Mouse (Mus musculus) MEL (cell line): Measurements from ENCODE around the gene Arl15. TPM values are rescaled to one million over a fixed set of nuclear protein-coding genes. Genes with fewer than 3 reads are reported as not detected.

ENCODE experiments used
- DNase-seq: peaks from one replicate; pipeline ENCODE4 v3.0.0; 2011; ENCODE audit warnings: low read depth, low spot score
- H3K27ac ChIP-seq: 2 replicates; pipeline ENCODE4 v1.5.1; 2012; ENCODE audit warnings: low read depth, mild to moderate bottlenecking, control low read depth, low read length, moderate library complexity; ENCODE audit not compliant: control insufficient read depth
- H3K27me3 ChIP-seq, 2 experiments: fragments of 150-350 bp in 1 of 2; sonication (generic) in 1 of 2; 2 replicates each; pipeline ENCODE4 v1.6.1; 2012; ENCODE audit warnings: low read length in 2 of 2, mild to moderate bottlenecking in 2 of 2, improper control_type of control experiment in 1 of 2, moderate library complexity in 1 of 2; ENCODE audit not compliant: insufficient read depth in 2 of 2, control insufficient read depth in 1 of 2
- H3K36me3 ChIP-seq, 2 experiments: 2 replicates each; pipeline ENCODE4 v1.6.1; 2012 to 2014; ENCODE audit warnings: low read length in 2 of 2, improper control_type of control experiment in 1 of 2, inconsistent platforms in 1 of 2, mild to moderate bottlenecking in 1 of 2; ENCODE audit not compliant: insufficient read depth in 2 of 2, control insufficient read depth in 1 of 2
- H3K4me1 ChIP-seq, 2 experiments: fragments of 150-350 bp in 1 of 2; sonication (generic) in 1 of 2; 2 replicates each; pipeline ENCODE4 v1.6.1; 2012; ENCODE audit warnings: low read length in 2 of 2, improper control_type of control experiment in 1 of 2, mild to moderate bottlenecking in 1 of 2; ENCODE audit not compliant: insufficient read depth in 2 of 2, control insufficient read depth in 1 of 2
- H3K4me3 ChIP-seq, 2 experiments: fragments of 150-350 bp in 1 of 2; sonication (generic) in 1 of 2; 2 replicates each; pipeline ENCODE4 v1.5.1; 2012; ENCODE audit warnings: low read depth in 2 of 2, low read length in 2 of 2, mild to moderate bottlenecking in 2 of 2, moderate library complexity in 2 of 2, control low read depth in 1 of 2, improper control_type of control experiment in 1 of 2; ENCODE audit not compliant: control insufficient read depth in 1 of 2, insufficient read depth in 1 of 2
- H3K79me2 ChIP-seq: 2 replicates; pipeline ENCODE4 v1.6.1; 2012; ENCODE audit warnings: mild to moderate bottlenecking, low read length, moderate library complexity; ENCODE audit not compliant: control insufficient read depth, poor library complexity, insufficient read depth
- H3K9ac ChIP-seq: 2 replicates; pipeline ENCODE4 v1.6.1; 2012; ENCODE audit warnings: low read depth, mild to moderate bottlenecking, control low read depth, low read length, moderate library complexity; ENCODE audit not compliant: control insufficient read depth, poor library complexity, severe bottlenecking
- H3K9me3 ChIP-seq: fragments of 150-350 bp; sonication (generic); replicated peaks from 2 replicates; pipeline ENCODE4 v1.6.1; 2012; ENCODE audit warnings: mild to moderate bottlenecking, low read length, improper control_type of control experiment, moderate library complexity; ENCODE audit not compliant: insufficient read depth
- CHD1 ChIP-seq: IDR thresholded peaks from 2 replicates; pipeline ENCODE4 v1.6.1; 2012; ENCODE audit warnings: low read depth, mild to moderate bottlenecking, inconsistent platforms, low read length, improper control_type of control experiment
- CTCF ChIP-seq, 3 experiments: IDR thresholded peaks in 2 of 3; conservative IDR thresholded peaks in 1 of 3; 2 replicates each; pipeline ENCODE4 v1.5.1; 2011 to 2012; ENCODE audit warnings: low read length in 3 of 3, low read depth in 2 of 3, mild to moderate bottlenecking in 2 of 3, improper control_type of control experiment in 1 of 3, inconsistent platforms in 1 of 3, mixed read lengths in 1 of 3, moderate library complexity in 1 of 3; ENCODE audit not compliant: control insufficient read depth in 1 of 3, insufficient read depth in 1 of 3, poor library complexity in 1 of 3, severe bottlenecking in 1 of 3
- E2F4 ChIP-seq: IDR thresholded peaks from 2 replicates; pipeline ENCODE4 v1.6.1; 2011; ENCODE audit warnings: low read depth, low read length, improper control_type of control experiment, borderline replicate concordance
- ETS1 ChIP-seq: IDR thresholded peaks from 2 replicates; pipeline ENCODE4 v1.6.1; 2012; ENCODE audit warnings: low read depth, mild to moderate bottlenecking, inconsistent platforms, low read length, improper control_type of control experiment, moderate library complexity
- JUND ChIP-seq: IDR thresholded peaks from 2 replicates; pipeline ENCODE4 v1.6.1; 2011; ENCODE audit warnings: low read depth, mild to moderate bottlenecking, improper control_type of control experiment, low read length
- MAZ ChIP-seq: IDR thresholded peaks from 2 replicates; pipeline ENCODE4 v1.6.1; 2012; ENCODE audit warnings: low read depth, mild to moderate bottlenecking, inconsistent platforms, low read length, improper control_type of control experiment
- MEF2A ChIP-seq: IDR thresholded peaks from 2 replicates; pipeline ENCODE4 v1.6.1; 2014; ENCODE audit warnings: low read depth, mild to moderate bottlenecking, inconsistent platforms, low read length, improper control_type of control experiment; ENCODE audit not compliant: poor library complexity, insufficient replicate concordance, severe bottlenecking; ENCODE audit errors: extremely low read depth
- MYC ChIP-seq: IDR thresholded peaks from 2 replicates; pipeline ENCODE4 v1.6.1; 2011; ENCODE audit warnings: low read depth, mild to moderate bottlenecking, low read length, improper control_type of control experiment, moderate library complexity
- NRF1 ChIP-seq: IDR thresholded peaks from 2 replicates; pipeline ENCODE4 v1.6.1; 2014; ENCODE audit warnings: low read depth, mild to moderate bottlenecking, inconsistent platforms, low read length, improper control_type of control experiment, moderate library complexity; ENCODE audit not compliant: poor library complexity, insufficient read depth, severe bottlenecking
- RCOR1 ChIP-seq: IDR thresholded peaks from 2 replicates; pipeline ENCODE4 v1.6.1; 2012; ENCODE audit warnings: low read depth, mild to moderate bottlenecking, inconsistent platforms, low read length, improper control_type of control experiment
- SMC3 ChIP-seq: IDR thresholded peaks from 2 replicates; pipeline ENCODE4 v1.6.1; 2011; ENCODE audit warnings: low read depth, low read length, improper control_type of control experiment
- TCF12 ChIP-seq: IDR thresholded peaks from 2 replicates; pipeline ENCODE4 v1.6.1; 2014; ENCODE audit warnings: low read depth, mild to moderate bottlenecking, inconsistent platforms, low read length, improper control_type of control experiment, moderate library complexity
- USF1 ChIP-seq: IDR thresholded peaks from 2 replicates; pipeline ENCODE4 v1.6.1; 2014; ENCODE audit warnings: low read depth, mild to moderate bottlenecking, inconsistent platforms, low read length, improper control_type of control experiment, moderate library complexity
- USF2 ChIP-seq, 2 experiments: IDR thresholded peaks; 2 replicates each; pipeline ENCODE4 v1.6.1; 2011 to 2012; ENCODE audit warnings: improper control_type of control experiment in 2 of 2, low read length in 2 of 2, borderline replicate concordance in 1 of 2, inconsistent platforms in 1 of 2, low read depth in 1 of 2, mild to moderate bottlenecking in 1 of 2; ENCODE audit not compliant: insufficient read depth in 1 of 2
- ZC3H11A ChIP-seq: IDR thresholded peaks from 2 replicates; pipeline ENCODE4 v1.6.1; 2012; ENCODE audit warnings: low read depth, mild to moderate bottlenecking, inconsistent platforms, low read length, improper control_type of control experiment
- ZNF384 ChIP-seq: IDR thresholded peaks from 2 replicates; pipeline ENCODE4 v1.6.1; 2012; ENCODE audit warnings: low read depth, mild to moderate bottlenecking, inconsistent platforms, low read length, improper control_type of control experiment
- polyA plus RNA-seq, 2 experiments: library from polyadenylated mRNA; stranded (reverse) in 1 of 2; unstranded in 1 of 2; fragments of >175 nt in 1 of 2; fragments of >200 nt in 1 of 2; gene quantifications; 2 replicates each; pipeline versions ENCODE4 v1.2.1 to v1.2.4; 2012; ENCODE audit warnings: low replicate concordance in 2 of 2, low read depth in 1 of 2; ENCODE audit not compliant: insufficient read length in 2 of 2, insufficient read depth in 1 of 2, missing spikeins in 1 of 2
- total RNA-seq: library from RNA; depleted of rRNA; stranded (reverse); fragments of 300-350 nt; gene quantifications from 2 replicates; pipeline ENCODE4 v1.2.3, GENCODE M21; 2012

Gene Arl15
- total and polyA plus RNA-seq, 3 experiments: 3.6 to 5.8 TPM; not detected in 1

DNA sequence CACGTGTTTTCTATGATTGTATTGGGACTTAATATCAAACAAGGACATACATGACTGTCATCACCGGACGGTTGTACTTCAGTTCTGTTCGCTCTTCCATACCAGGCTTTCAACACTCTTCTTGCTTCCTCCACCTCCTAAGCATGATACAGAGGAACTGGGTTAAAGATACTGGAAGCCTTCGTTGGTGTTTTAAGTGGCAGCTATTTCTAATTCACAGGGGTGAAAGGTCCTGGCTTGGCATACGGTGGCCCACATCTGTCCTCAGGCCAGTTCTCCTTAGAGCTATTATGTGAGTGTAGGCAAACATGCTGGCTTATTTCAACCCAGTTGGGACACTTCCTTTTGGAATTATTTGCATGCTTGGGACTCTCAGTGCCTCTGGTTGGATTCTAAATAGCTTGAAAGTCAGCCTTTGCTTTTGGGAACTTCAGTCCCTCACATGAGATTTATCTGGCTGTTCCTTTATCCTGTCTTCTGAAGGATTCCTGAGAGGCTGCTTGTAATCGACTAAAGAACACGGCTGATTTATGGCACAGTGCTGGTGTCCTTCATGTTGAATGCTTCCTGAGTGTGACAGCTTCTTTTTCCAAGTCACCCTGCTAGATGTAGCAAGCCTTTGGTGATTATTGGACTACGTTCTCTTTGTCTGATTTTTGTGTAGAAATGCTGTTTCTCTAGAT lies 17.7 kb downstream of the Arl15 start:
- Histone ChIP-seq H3K4me3 (no peak overlapping the region), H3K4me1 (peaks cover 16 to 38% of the 10 kb centered on the region in 2 experiments), H3K27ac (no peak overlapping the region), H3K36me3 (peaks cover 0 to 32% of the 10 kb centered on the region in 2 experiments; a peak in 2 of 4 replicates), H3K27me3 (no peaks in the 10 kb centered on the region), H3K79me2 (peaks cover 2% of the 10 kb centered on the region; the same call in 1 of the 2 replicates), H3K9ac (no peak overlapping the region), H3K9me3 (no peaks in the 10 kb centered on the region)
- TF ChIP-seq E2F4 (no peak), SMC3 (no peak), ETS1 (no peak), ZC3H11A (no peak), RCOR1 (no peak), CTCF (IDR thresholded peaks at IDR 0.05 in 2 of 3, conservative IDR thresholded peaks at IDR 0.05 in 1 of 3; ENCODE audit: control insufficient read depth in 1 of 3, insufficient read depth in 1 of 3, low read depth in 2 of 3, low read length in 3 of 3, poor library complexity in 1 of 3, severe bottlenecking in 1 of 3) (no peak), NRF1 (no peak)
- DNase-seq: no peak

- no peak overlapping the region for H3K9ac ChIP-seq
- no peaks in the 10 kb centered on the region for H3K9me3 ChIP-seq
- DNase-seq: no peak
- no peaks in the 10 kb centered on the region for H3K27me3 ChIP-seq
- TF ChIP-seq SMC3: no peak
- no peak for TF ChIP-seq USF2 (IDR thresholded peaks at IDR 0.05; ENCODE audit: borderline replicate concordance in 1 of 2, insufficient read depth in 1 of 2, low read depth in 1 of 2, low read length in 2 of 2)
- TF ChIP-seq TCF12: no peak
- no peak for TF ChIP-seq ZNF384
- TF ChIP-seq USF1: no peak
- TF ChIP-seq MEF2A: no peak
- TF ChIP-seq E2F4: no peak
- TF ChIP-seq CTCF (IDR thresholded peaks at IDR 0.05 in 2 of 3, conservative IDR thresholded peaks at IDR 0.05 in 1 of 3; ENCODE audit: control insufficient read depth in 1 of 3, insufficient read depth in 1 of 3, low read depth in 2 of 3, low read length in 3 of 3, poor library complexity in 1 of 3, severe bottlenecking in 1 of 3): no peak
- TF ChIP-seq JUND: no peak
- no peak for TF ChIP-seq MAZ
- TF ChIP-seq CHD1: no peak
- TF ChIP-seq MYC: no peak
- TF ChIP-seq, all 39 proteins: peak for 0
- peaks cover 16 to 41% of the 10 kb centered on the region in 2 experiments for H3K4me1 ChIP-seq
- no peak overlapping the region for H3K4me3 ChIP-seq
- H3K27ac ChIP-seq: no peak overlapping the region
- peaks cover 2% of the 10 kb centered on the region; the same call in 1 of the 2 replicates for H3K79me2 ChIP-seq
- H3K36me3 ChIP-seq: peaks cover 0 to 35% of the 10 kb centered on the region in 2 experiments; a peak in 2 of 4 replicates
Observed at GRCm38 (mm10) chr13:113812593-113812975, 18.3 kb downstream of the Arl15 start.
